Mouse (Mus musculus): Measurements from ENCODE around the gene Idua. TPM values are rescaled to one million over a fixed set of nuclear protein-coding genes. Genes with fewer than 3 reads are reported as not detected.
"Not testable (repeated sequence)": the region's sequence is repeated elsewhere in the genome, so short reads cannot be mapped to it uniquely, and the experiment has no call there.

Idua gene
- polyA plus RNA-seq (2015; fragmentation: Nextera tagmentation; extraction: Ambion mirVana) = 14.6 and 15.3 TPM in 2 replicates

DNA sequence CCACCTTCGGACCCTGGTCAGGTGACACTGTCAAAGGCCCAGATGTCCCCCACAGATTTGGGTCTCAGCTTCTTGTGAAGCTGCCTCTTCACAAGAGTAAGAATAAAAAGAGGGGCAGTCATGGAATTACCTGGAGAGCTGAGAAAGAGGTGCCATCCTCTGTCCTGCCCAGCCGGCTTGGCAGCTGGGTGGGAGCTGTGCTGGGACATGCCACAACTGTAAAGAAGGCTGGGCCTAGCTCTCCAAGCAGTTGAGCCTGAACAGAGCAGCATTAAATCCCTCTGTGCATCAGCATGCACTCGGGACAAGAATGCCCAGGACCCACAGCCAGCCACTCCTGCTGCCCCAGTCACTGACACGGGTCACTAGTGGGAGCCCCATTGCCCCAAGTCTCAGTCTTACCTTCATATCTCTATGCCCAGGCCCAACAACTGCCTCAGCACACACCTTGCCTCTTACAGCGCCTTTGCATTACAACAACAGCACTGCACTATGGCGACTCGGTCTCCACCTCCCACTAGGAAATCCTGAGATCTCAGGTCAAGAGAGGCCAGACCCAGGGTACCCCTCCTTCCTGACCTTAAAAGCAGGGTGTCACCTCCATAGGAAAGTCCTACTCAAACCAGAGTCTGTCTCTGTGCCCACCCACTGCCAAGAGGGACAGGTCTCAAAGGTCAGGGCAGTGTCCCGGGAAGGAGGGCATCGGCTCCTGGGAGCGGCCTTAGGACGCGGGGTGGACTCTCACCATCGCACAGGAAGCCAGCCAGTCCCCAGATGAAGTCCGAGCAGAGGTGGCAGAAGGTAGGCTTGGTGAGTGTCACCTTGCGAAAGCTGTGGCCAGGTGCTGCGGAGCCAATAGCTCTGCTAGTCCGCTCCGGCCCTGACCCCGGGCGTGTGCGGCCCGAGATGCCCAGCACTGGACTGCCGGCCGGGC, at the start of gene Idua:
Idua (plus strand) TSS at position 634 of the 934 bp plus-strand sequence.
- H3K9me3 ChIP-seq = no peaks in the 10 kb centered on the region
- H3K9ac ChIP-seq = peak within 1 kb of the TSS; percentile 95
- peak within 1 kb of the TSS; percentile 91 for H3K4me2 ChIP-seq
- WGBS = 9% methylated on average over 24 of the region's 24 CpGs
- peaks cover 30% of the 10 kb centered on the region for H3K36me3 ChIP-seq
- peak within 1 kb of the TSS; percentile 39; the same call in 1 of the 2 replicates for H3K27ac ChIP-seq
- H3K27me3 ChIP-seq = peaks cover 7% of the 10 kb centered on the region; the same call in 1 of the 2 replicates
- H3K4me3 ChIP-seq = peak within 1 kb of the TSS; percentile 89
- peaks cover 14% of the 10 kb centered on the region for H3K4me1 ChIP-seq
- ATAC-seq (ENCODE audit: insufficient number of reproducible peaks, insufficient read depth, low FRiP score, low TSS enrichment, low read depth) = 0 out of 2 replicates have a peak, but pooled peaks have one; percentile 38

DNA sequence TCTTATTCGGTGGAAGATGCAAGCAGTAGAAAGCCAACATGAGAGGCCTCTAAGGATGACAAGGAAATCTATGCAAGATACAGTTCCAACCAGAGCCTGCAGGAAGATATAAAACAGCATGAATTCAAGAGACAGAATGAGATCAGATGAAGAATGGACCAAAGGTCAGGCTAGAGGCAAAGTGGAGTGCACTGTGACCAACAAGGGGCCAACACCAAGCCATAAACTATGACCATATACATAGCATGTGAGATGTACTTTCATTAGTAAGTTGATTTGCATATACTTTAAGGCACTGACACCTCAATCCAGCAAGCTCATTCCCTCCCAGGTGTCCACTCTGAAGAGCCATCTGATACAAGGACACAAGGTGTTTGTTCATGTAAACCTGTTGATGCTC, 49.7 kb upstream of the Idua start:
- Histone ChIP-seq H3K4me3 (no peak overlapping the region), H3K9ac (no peak overlapping the region), H3K4me1 (no peaks in the 10 kb centered on the region), H3K4me2 (no peak overlapping the region), H3K27ac (no peak overlapping the region), H3K9me3 (no peaks in the 10 kb centered on the region), H3K36me3 (peaks cover 93% of the 10 kb centered on the region), H3K27me3 (no peaks in the 10 kb centered on the region)
- ATAC-seq (ENCODE audit: insufficient number of reproducible peaks, insufficient read depth, low FRiP score, low TSS enrichment, low read depth) = no peak
- WGBS = 96% methylated on average over 1 of the region's 1 CpGs

GRCm38 (mm10) chr5:108621870-108622269, 38.3 kb upstream of the Idua start:
- Histone ChIP-seq H3K27me3 (no peaks in the 10 kb centered on the region), H3K4me2 (no peak overlapping the region), H3K9me3 (no peaks in the 10 kb centered on the region), H3K27ac (no peak overlapping the region), H3K4me3 (no peak overlapping the region), H3K4me1 (no peaks in the 10 kb centered on the region), H3K9ac (no peak overlapping the region), H3K36me3 (peaks cover 55% of the 10 kb centered on the region)
- no peak for ATAC-seq (ENCODE audit: insufficient number of reproducible peaks, insufficient read depth, low FRiP score, low TSS enrichment, low read depth)
- WGBS = 73% methylated on average over 2 of the region's 2 CpGs

- no peak overlapping the region for H3K27ac ChIP-seq
- no peak overlapping the region for H3K4me3 ChIP-seq
- H3K36me3 ChIP-seq = peaks cover 34% of the 10 kb centered on the region
- no peak overlapping the region for H3K4me2 ChIP-seq
- no peaks in the 10 kb centered on the region for H3K9me3 ChIP-seq
- H3K4me1 ChIP-seq = peaks cover 20% of the 10 kb centered on the region
- no peak overlapping the region for H3K9ac ChIP-seq
- no peak for ATAC-seq (ENCODE audit: insufficient number of reproducible peaks, insufficient read depth, low FRiP score, low TSS enrichment, low read depth)
- 83% methylated on average over 4 of the region's 4 CpGs for WGBS
- H3K27me3 ChIP-seq = no peaks in the 10 kb centered on the region
These were observed 34.0 kb upstream of the Idua start for GRCm38 (mm10) chr5:108626050-108626660.

- peak overlapping the region; percentile 87 for H3K4me2 ChIP-seq
- peaks cover 7% of the 10 kb centered on the region for H3K36me3 ChIP-seq
- peaks cover 20% of the 10 kb centered on the region for H3K4me1 ChIP-seq
- peak overlapping the region; percentile 88 for H3K9ac ChIP-seq
- 2% methylated on average over 32 of the region's 32 CpGs for WGBS
- no peaks in the 10 kb centered on the region for H3K27me3 ChIP-seq
- peak; percentile 78 for ATAC-seq (ENCODE audit: insufficient number of reproducible peaks, insufficient read depth, low FRiP score, low TSS enrichment, low read depth)
- H3K4me3 ChIP-seq = peak overlapping the region; percentile 66
- peak overlapping the region; percentile 77 for H3K27ac ChIP-seq
- no peaks in the 10 kb centered on the region for H3K9me3 ChIP-seq
These were observed 31.1 kb upstream of the Idua start for GRCm38 (mm10) chr5:108628891-108629633.

DNA sequence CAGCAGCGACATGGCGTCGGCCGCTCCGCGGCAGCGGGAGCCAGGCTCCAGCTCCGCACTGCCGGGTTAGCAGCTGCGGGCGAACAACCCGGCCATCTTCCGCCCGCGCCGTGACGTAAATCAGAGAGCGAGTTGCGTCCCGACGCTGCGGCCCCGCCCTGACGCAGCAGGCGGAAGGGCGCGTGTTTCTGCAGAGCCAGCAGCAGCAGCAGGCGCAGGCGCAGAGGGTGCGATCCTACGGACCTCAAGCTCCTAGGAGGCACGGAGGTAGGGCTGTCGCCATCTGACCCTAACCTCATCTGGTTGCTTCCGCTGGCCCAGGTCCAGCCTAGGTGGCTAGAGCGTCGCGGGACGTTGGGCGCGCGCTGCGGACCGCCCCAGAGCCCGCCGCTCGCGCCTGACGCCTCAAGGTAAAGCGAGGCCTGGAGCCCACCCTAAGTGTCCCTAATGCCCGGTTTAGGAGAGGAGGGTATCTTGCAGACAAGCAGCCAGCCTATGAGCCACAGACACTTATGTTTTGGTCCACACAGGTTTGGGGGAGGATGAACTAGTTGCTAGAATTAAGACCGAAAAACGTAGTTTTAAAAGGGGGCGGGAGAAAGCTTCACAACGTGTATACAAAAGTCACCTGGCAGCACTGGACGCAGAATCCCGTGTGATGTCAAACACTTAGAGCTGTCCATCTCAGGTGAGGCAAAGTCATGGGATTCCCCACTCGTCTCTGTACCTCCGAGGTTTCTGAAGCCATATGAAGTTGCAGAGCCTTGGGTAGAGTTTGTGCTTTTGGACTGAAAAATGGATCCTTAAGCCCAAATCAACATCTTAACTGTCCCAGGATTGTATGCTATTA, 30.3 kb upstream of the Idua start, which contains the start of the genes Gak and Tmem175:
Gak (minus strand) TSS at position 122 of the 850 bp plus-strand sequence.
Tmem175 (plus strand) TSS at position 137 of the 850 bp plus-strand sequence.
- no peaks in the 10 kb centered on the region for H3K36me3 ChIP-seq
- peaks cover 20% of the 10 kb centered on the region for H3K4me1 ChIP-seq
- peak within 1 kb of the TSS; percentile 88 for H3K9ac ChIP-seq
- peak within 1 kb of the TSS; percentile 87 for H3K4me2 ChIP-seq
- no peaks in the 10 kb centered on the region for H3K27me3 ChIP-seq
- peak within 1 kb of the TSS; percentile 77 for H3K27ac ChIP-seq
- ATAC-seq (ENCODE audit: insufficient number of reproducible peaks, insufficient read depth, low FRiP score, low TSS enrichment, low read depth) = peak; percentile 91
- no peaks in the 10 kb centered on the region for H3K9me3 ChIP-seq
- H3K4me3 ChIP-seq = peak within 1 kb of the TSS; percentile 66
- WGBS = under 1% methylated on average over 58 of the region's 58 CpGs

DNA sequence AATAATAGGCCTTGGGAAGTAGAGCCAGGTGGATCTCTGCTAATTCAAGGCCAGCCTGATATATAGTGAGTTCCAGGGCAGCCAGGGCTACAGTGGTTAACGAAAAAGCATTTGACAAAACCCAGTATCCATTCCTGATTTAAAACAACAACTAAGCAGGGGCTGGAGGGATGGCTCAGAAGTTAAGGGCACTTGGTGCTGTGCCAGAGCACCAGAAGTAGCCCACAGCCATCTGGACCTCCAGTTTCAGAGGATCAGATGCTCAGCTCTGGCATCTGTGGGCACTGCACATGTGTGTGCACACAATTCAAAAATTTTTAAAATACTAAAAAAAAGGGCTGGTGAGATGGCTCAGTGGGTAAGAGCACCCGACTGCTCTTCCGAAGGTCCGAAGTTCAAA, 26.5 kb upstream of the Idua start:
- H3K9me3 ChIP-seq = no peaks in the 10 kb centered on the region
- WGBS = 85% methylated on average over 4 of the region's 4 CpGs
- ATAC-seq (ENCODE audit: insufficient number of reproducible peaks, insufficient read depth, low FRiP score, low TSS enrichment, low read depth) = no peak

GRCm38 (mm10) chr5:108634088-108634487, 26.0 kb upstream of the Idua start:
- not testable (repeated sequence) for H3K27me3 ChIP-seq; H3K27ac ChIP-seq; H3K36me3 ChIP-seq; ATAC-seq (ENCODE audit: insufficient number of reproducible peaks, insufficient read depth, low FRiP score, low TSS enrichment, low read depth); H3K4me1 ChIP-seq; H3K4me3 ChIP-seq; H3K4me2 ChIP-seq; H3K9ac ChIP-seq; H3K9me3 ChIP-seq
- 68% methylated on average over 3 of the region's 3 CpGs for WGBS

More for the DNA sequence above, 26.5 kb upstream of the Idua start:
- Histone ChIP-seq H3K27me3 (no peaks in the 10 kb centered on the region), H3K9ac (no peak overlapping the region), H3K4me3 (no peak overlapping the region), H3K4me1 (peaks cover 11% of the 10 kb centered on the region), H3K36me3 (peaks cover 8% of the 10 kb centered on the region; the same call in 1 of the 2 replicates), H3K27ac (no peak overlapping the region), H3K4me2 (no peak overlapping the region)

- Histone ChIP-seq H3K4me2 (no peak overlapping the region), H3K4me3 (no peak overlapping the region), H3K27ac (no peak overlapping the region), H3K9ac (no peak overlapping the region), H3K4me1 (no peaks in the 10 kb centered on the region; the same call in 1 of the 2 replicates), H3K9me3 (no peaks in the 10 kb centered on the region), H3K27me3 (no peaks in the 10 kb centered on the region), H3K36me3 (peaks cover 8% of the 10 kb centered on the region; the same call in 1 of the 2 replicates)
- no peak for ATAC-seq (ENCODE audit: insufficient number of reproducible peaks, insufficient read depth, low FRiP score, low TSS enrichment, low read depth)
- 66% methylated on average over 4 of the region's 4 CpGs for WGBS
These were observed 24.0 kb upstream of the Idua start for GRCm38 (mm10) chr5:108636172-108636571.

- WGBS = 76% methylated on average over 2 of the region's 2 CpGs
- Histone ChIP-seq H3K4me3 (no peak overlapping the region), H3K36me3 (peaks cover 61% of the 10 kb centered on the region), H3K27me3 (no peaks in the 10 kb centered on the region), H3K27ac (no peak overlapping the region), H3K9me3 (no peaks in the 10 kb centered on the region), H3K4me2 (no peak overlapping the region), H3K9ac (no peak overlapping the region), H3K4me1 (no peaks in the 10 kb centered on the region; the same call in 1 of the 2 replicates)
- ATAC-seq (ENCODE audit: insufficient number of reproducible peaks, insufficient read depth, low FRiP score, low TSS enrichment, low read depth) = no peak
These were observed 16.5 kb upstream of the Idua start for GRCm38 (mm10) chr5:108643674-108644073.

Data from embryonic facial prominence, embryonic 13.5 days (tissue).